Comparison of ENCODE assay signal across 11 mouse cellular contexts in genomic region chr4:131821161-131821731, GRCm38 (mm10). TPM values are rescaled to one million over a fixed set of nuclear protein-coding genes. Genes with fewer than 3 reads are reported as not detected.
DNase-seq lines count a peak whose midpoint lies in the region; ATAC-seq lines count a peak whose summit lies in the region.
"Had no signal": no experiment of that assay in that cellular context is flagged by ENCODE, and none has a peak within 500 bp of the region (broad histone marks: within the 10 kb centered on the region; RNA-seq: fewer than 3 reads in every experiment).

No protein-coding gene starts in this region.

- H3K4me1 ChIP-seq in embryonic facial prominence, embryonic 10.5 days: peaks cover 59% of the 10 kb centered on the region
- H3K4me1 ChIP-seq in forebrain, embryonic 11.5 days (replicated peaks; ENCODE audit: control insufficient read depth, insufficient read depth, low read length): peaks cover 18% of the 10 kb centered on the region; the same call in 1 of the 2 replicates
- H3K4me1 ChIP-seq in hindbrain, embryonic 15.5 days (replicated peaks): peaks cover 13% of the 10 kb centered on the region
- H3K4me1 ChIP-seq in heart, embryonic 10.5 days: peaks cover 25% of the 10 kb centered on the region

- H3K9ac ChIP-seq in forebrain, embryonic 11.5 days (ENCODE audit: low read length): peak overlapping the region; percentile 14; the same call in 1 of the 2 replicates
- no peak overlapping the region for H3K9ac ChIP-seq in hindbrain, embryonic 15.5 days
- H3K9ac ChIP-seq: liver, postnatal 0 days had no signal

- 37% methylated on average over 16 of the region's 16 CpGs for WGBS in embryonic facial prominence, embryonic 10.5 days
- 28% methylated on average over 16 of the region's 16 CpGs for WGBS in forebrain, embryonic 11.5 days
- WGBS in hindbrain, embryonic 15.5 days: 19% methylated on average over 16 of the region's 16 CpGs
- WGBS in heart, embryonic 10.5 days: 52% methylated on average over 16 of the region's 16 CpGs

- H3K4me2 ChIP-seq in forebrain, embryonic 11.5 days (ENCODE audit: low read depth, low read length, severe bottlenecking): no peak overlapping the region
- peak overlapping the region; percentile 17; the same call in 1 of the 2 replicates for H3K4me2 ChIP-seq in hindbrain, embryonic 15.5 days

- no peak overlapping the region for H3K4me3 ChIP-seq in embryonic facial prominence, embryonic 10.5 days
- no peak overlapping the region for H3K4me3 ChIP-seq in forebrain, embryonic 11.5 days (ENCODE audit: low read depth, low read length)
- no peak overlapping the region for H3K4me3 ChIP-seq in hindbrain, embryonic 15.5 days
- H3K4me3 ChIP-seq in heart, embryonic 10.5 days: no peak overlapping the region

- peak overlapping the region; percentile 32 for H3K27ac ChIP-seq in embryonic facial prominence, embryonic 10.5 days (replicated peaks)
- no peak overlapping the region for H3K27ac ChIP-seq in forebrain, embryonic 11.5 days (ENCODE audit: low read depth, low read length)
- H3K27ac ChIP-seq in hindbrain, embryonic 15.5 days (replicated peaks): no peak overlapping the region
- no peak overlapping the region; the same call in 1 of the 2 replicates for H3K27ac ChIP-seq in heart, embryonic 10.5 days

- no peak for DNase-seq in embryonic facial prominence, embryonic 10.5 days (ENCODE audit: low spot score)
- no peak for DNase-seq in forebrain, embryonic 11.5 days (ENCODE audit: low spot score)
- DNase-seq in retina, embryonic 14.5 days (ENCODE audit: low spot score): peak; percentile 59
- no peak for DNase-seq in cerebellum, adult 9-10 months
- DNase-seq in layer of hippocampus, postnatal 14 days (ENCODE audit: low spot score in 2 of 2): no peak
- no peak for DNase-seq in heart, embryonic 10.5 days (ENCODE audit: low spot score)
- DNase-seq: gastrocnemius, postnatal 14 days; liver, postnatal 0 days; thymus, postnatal 4 days had no signal

- H3K36me3 ChIP-seq in embryonic facial prominence, embryonic 10.5 days (replicated peaks): peaks cover 21% of the 10 kb centered on the region
- H3K36me3 ChIP-seq in forebrain, embryonic 11.5 days (ENCODE audit: control insufficient read depth, insufficient read depth, low read length): no peaks in the 10 kb centered on the region
- no peaks in the 10 kb centered on the region for H3K36me3 ChIP-seq in hindbrain, embryonic 15.5 days
- H3K36me3 ChIP-seq in heart, embryonic 10.5 days: no peaks in the 10 kb centered on the region

- no peak for ATAC-seq in forebrain, embryonic 11.5 days (replicated peaks; ENCODE audit: low FRiP score)
- ATAC-seq in hindbrain, embryonic 15.5 days (ENCODE audit: low FRiP score, low read depth): no peak
- ATAC-seq: liver, postnatal 0 days had no signal

- H3K9me3 ChIP-seq in embryonic facial prominence, embryonic 10.5 days: no peaks in the 10 kb centered on the region
- no peaks in the 10 kb centered on the region for H3K9me3 ChIP-seq in forebrain, embryonic 11.5 days (ENCODE audit: control insufficient read depth, low read length)
- no peaks in the 10 kb centered on the region for H3K9me3 ChIP-seq in hindbrain, embryonic 15.5 days
- no peaks in the 10 kb centered on the region for H3K9me3 ChIP-seq in heart, embryonic 10.5 days
- H3K9me3 ChIP-seq: G1E had no signal

- H3K27me3 ChIP-seq in embryonic facial prominence, embryonic 10.5 days (replicated peaks; ENCODE audit: low read depth, poor library complexity, severe bottlenecking): peaks cover 27% of the 10 kb centered on the region
- H3K27me3 ChIP-seq in forebrain, embryonic 11.5 days (ENCODE audit: control insufficient read depth, insufficient read depth, low read length): no peaks in the 10 kb centered on the region
- 0 out of 2 replicates have a peak, but pooled peaks cover 3% of the 10 kb centered on the region for H3K27me3 ChIP-seq in hindbrain, embryonic 15.5 days
- H3K27me3 ChIP-seq in heart, embryonic 10.5 days (ENCODE audit: insufficient read depth, poor library complexity, severe bottlenecking): peaks cover 51% of the 10 kb centered on the region

RNA-seq across cellular contexts. Expression of gene Ptpru, which starts 16.8 kb away (rescaled TPM):
- 21.1 and 23.5 TPM in 2 replicates for polyA plus RNA-seq in embryonic facial prominence, embryonic 10.5 days (2016; fragmentation: Nextera tagmentation; extraction: Ambion mirVana)
- polyA plus RNA-seq in forebrain, embryonic 11.5 days (2014; fragmentation: Nextera tagmentation; extraction: Ambion mirVana): 40.7 and 44.3 TPM in 2 replicates
- polyA plus RNA-seq in hindbrain, embryonic 15.5 days (2015; fragmentation: Nextera tagmentation; extraction: Ambion mirVana): 22.6 and 23.4 TPM in 2 replicates
- 10 to 100 TPM; 66.8 to 82.5 TPM for total RNA-seq in layer of hippocampus, postnatal 14 days (2021)
- 1.9 and 7.6 TPM in 2 replicates for polyA plus RNA-seq in heart, embryonic 10.5 days (2016; fragmentation: Nextera tagmentation; extraction: Ambion mirVana)

RNA-seq across cellular contexts. Expression of gene Mecr, which starts 22.0 kb away (rescaled TPM):
- polyA plus RNA-seq in embryonic facial prominence, embryonic 10.5 days (2016; fragmentation: Nextera tagmentation; extraction: Ambion mirVana): 52.9 and 55.0 TPM in 2 replicates
- 50.1 and 51.7 TPM in 2 replicates for polyA plus RNA-seq in forebrain, embryonic 11.5 days (2014; fragmentation: Nextera tagmentation; extraction: Ambion mirVana)
- 34.6 and 37.9 TPM in 2 replicates for polyA plus RNA-seq in hindbrain, embryonic 15.5 days (2015; fragmentation: Nextera tagmentation; extraction: Ambion mirVana)
- total RNA-seq in layer of hippocampus, postnatal 14 days (2021): 10 to 100 TPM; 36.4 to 37.0 TPM
- polyA plus RNA-seq in heart, embryonic 10.5 days (2016; fragmentation: Nextera tagmentation; extraction: Ambion mirVana): 45.9 and 52.5 TPM in 2 replicates

RNA-seq across cellular contexts. Expression of gene Srsf4, which starts 52.2 kb away (rescaled TPM):
- 142 and 143 TPM in 2 replicates for polyA plus RNA-seq in embryonic facial prominence, embryonic 10.5 days (2016; fragmentation: Nextera tagmentation; extraction: Ambion mirVana)
- polyA plus RNA-seq in forebrain, embryonic 11.5 days (2014; fragmentation: Nextera tagmentation; extraction: Ambion mirVana): 191 TPM in 2 replicates
- 101 and 103 TPM in 2 replicates for polyA plus RNA-seq in hindbrain, embryonic 15.5 days (2015; fragmentation: Nextera tagmentation; extraction: Ambion mirVana)
- total RNA-seq in layer of hippocampus, postnatal 14 days (2021): 10 to 100 TPM; 68.6 to 70.3 TPM
- polyA plus RNA-seq in heart, embryonic 10.5 days (2016; fragmentation: Nextera tagmentation; extraction: Ambion mirVana): 81.0 and 96.1 TPM in 2 replicates
